Mouse (Mus musculus) liver, embryonic 14.5 days (tissue): ENCODE data around the gene Gm17581.

Experiments used
- CTCF ChIP-seq: IDR thresholded peaks from 2 replicates; pipeline ENCODE4 v1.5.1; 2016; ENCODE audit warnings: antibody characterized with exemption, low read depth, control low read depth
- EP300 ChIP-seq: IDR thresholded peaks from 2 replicates; pipeline ENCODE4 v1.6.1; 2016; ENCODE audit warnings: antibody characterized with exemption, low read depth

DNA sequence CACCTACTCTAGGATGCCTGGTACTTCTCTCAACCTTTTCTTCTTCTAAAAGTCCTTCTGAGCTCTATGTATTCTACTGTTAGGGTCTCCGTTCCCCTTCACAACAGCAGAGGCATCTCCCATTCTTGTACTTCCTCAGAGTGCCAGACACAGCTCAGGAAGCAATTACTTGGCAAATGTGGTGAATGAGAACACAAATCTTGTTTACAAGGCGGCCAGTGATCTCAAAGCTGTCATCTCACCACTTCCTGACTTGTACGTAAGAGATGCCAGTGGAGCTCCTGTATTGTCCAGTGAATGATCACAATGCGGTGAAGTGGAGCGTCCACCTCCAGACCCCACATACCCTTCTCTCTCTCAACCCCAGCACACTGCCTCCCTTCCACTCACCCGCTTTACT is 11.1 kb downstream of the Gm17581 start:
- no peak for TF ChIP-seq CTCF
- TF ChIP-seq EP300 = no peak
